Mouse (Mus musculus): ENCODE results near the gene Aoah.

Gene Aoah

GRCm38 (mm10) chr13:20905195-20905594 lies 111.3 kb downstream of the Aoah start:
- DNase-seq (ENCODE audit: low read depth, low spot score), result no peak

GRCm38 (mm10) chr13:20916698-20917511 lies 123.0 kb downstream of the Aoah start:
- DNase-seq (ENCODE audit: low read depth, low spot score), result no peak

DNA sequence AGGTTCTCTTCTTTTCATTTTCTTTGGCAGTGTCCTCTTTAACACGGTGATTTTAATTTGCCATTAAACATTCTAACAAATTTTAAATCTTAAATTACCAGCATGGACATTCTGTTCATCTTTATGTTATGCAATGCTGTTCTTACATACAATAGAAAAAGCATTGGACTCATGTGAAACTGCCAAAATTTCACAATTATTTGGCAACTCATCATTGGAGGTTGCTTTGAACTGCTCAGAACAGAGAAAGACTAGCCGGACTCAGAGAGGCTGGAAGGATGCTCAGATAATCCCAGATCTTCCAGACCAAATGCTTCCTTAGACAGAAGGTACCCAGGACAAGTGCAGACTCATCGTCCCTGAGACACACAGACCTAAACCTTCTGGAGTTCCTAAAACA lies 126.5 kb downstream of the Aoah start:
- DNase-seq (ENCODE audit: low read depth, low spot score), result no peak

GRCm38 (mm10) chr13:20936016-20936415 lies 142.1 kb downstream of the Aoah start:
- no peak for DNase-seq (ENCODE audit: low read depth, low spot score)

- DNase-seq (ENCODE audit: low read depth, low spot score), result peak; percentile 64
Observed at GRCm38 (mm10) chr13:20937452-20937851, 143.5 kb downstream of the Aoah start.

DNA sequence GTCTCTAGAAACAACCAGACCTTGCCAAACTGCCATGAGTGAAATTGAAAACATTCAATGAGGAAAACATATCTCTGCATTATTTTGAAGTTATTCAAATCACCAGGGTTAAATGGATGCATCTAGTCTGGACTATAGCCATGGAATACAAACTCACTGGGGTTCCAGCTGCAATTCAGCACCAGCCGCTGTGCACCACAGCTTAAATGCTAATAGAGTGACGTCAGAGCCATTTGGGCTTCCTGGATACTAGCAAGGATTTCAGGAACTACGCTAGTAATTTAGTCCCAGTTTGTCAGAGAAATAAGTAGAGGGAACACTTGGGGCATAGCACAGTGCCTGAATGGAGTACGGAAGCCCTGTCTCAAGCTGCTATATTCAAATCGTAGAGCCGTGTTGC lies 145.2 kb downstream of the Aoah start:
- no peak for DNase-seq (ENCODE audit: low read depth, low spot score)

DNA sequence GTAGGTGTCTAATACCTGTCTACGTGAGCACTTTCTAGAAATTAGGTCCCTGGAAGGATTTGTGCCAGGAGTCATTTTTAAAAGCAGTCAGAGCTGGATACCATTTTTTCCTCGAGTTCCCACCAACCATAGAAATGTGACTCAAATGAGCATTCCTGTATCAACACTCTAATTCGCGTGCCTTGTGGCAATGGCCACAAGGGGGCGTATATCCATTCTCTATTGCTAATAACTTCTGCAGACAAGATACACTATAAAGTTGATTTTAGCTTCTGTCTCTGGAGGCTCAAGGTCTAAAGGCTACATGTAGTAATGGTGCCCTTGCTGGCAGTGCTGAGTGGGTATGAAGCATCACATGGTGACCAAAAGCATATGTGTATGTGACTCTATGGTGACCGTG lies 146.5 kb downstream of the Aoah start:
- peak; percentile 29 for DNase-seq (ENCODE audit: low read depth, low spot score)

- no peak for DNase-seq (ENCODE audit: low read depth, low spot score)
Observed at GRCm38 (mm10) chr13:20941707-20942106, 147.8 kb downstream of the Aoah start.

DNA sequence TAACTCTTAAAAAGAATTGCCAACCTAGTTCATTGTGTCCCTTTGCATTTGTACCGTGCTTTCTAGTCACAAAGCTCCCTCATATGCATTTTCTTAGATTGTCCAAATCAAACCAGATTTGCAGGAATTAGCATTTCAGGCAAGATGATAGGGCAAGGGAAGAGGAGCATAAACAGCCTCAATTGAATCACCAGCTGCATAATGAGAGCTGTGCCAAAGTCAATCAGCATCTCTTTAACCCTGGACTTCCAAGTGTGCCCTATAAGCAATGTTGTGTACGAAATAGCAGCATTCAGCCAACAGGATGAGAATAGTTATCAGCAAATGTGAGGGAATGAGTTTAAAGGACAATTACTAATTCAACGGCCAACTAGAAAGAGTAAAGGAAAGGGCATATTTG lies 169.2 kb downstream of the Aoah start:
- no peak for DNase-seq (ENCODE audit: low read depth, low spot score)

DNA sequence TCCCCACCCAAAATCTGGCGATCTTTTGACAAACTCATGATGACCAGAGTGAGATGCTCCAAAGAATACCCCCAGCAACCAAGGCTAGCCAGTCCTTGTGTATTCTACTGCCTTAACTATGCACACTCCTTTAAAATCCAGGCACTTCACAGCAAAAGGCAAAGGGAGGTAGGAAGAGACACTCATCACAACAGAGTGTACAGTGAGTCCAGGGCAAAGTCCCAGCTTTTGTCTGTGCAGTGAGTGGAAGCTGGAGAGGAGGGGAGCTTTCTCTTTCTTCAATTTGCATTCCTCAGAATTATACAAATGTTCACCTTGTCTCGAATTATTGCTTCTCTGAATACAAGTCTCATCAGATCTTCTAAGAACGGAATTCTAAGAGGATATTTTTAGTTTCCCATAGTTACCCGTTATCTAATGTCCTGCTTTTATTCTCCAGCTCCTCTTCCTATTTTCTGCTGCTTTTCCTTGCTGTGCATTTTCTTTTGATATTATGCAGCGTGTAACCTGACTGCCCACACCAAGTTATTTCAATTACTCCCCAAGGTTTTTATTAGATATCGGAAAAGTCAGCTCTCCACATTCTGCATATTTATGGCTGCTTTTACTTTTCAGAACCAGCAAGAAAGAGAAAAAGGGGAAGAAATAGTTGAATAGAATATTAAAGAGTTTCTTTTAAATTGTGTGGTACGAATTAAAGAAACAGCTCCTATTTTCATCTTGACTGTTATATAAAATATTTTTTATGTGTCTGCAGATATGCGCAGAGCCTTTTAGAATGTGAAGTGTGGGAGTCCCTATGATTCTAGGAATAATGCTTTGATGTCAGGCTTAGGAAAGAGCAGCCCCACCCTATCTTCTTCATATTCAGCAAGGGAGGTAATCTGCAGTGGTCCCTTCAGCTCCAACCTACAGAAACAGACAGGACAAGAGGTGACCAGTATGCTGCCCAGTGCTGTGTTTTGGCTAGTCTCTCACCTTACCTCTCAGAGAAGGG lies 187.6 kb downstream of the Aoah start:
- no peak for DNase-seq (ENCODE audit: low read depth, low spot score)

DNA sequence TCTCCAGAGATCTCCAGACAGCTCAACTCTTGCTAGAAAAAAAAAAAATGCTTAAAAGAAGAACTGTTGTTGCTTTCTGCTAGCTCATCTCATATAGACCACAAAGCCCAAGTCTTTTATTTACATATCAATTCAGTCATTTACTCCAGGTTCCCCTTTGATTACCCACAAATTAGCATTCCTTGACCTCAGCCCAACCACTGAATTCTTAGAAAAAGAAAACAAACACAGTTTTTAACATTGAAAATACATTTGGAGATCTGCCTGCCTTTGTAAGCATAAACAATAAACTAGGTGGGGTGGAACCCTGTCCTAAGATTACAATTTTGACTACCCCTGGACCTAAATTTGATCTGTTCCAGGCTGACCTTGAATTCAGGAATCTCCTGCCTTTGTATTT lies 191.6 kb downstream of the Aoah start:
- DNase-seq (ENCODE audit: low read depth, low spot score), result no peak

GRCm38 (mm10) chr13:20985961-20986360 lies 192.0 kb downstream of the Aoah start:
- no peak for DNase-seq (ENCODE audit: low read depth, low spot score)

- no peak for DNase-seq (ENCODE audit: low read depth, low spot score)
Observed at GRCm38 (mm10) chr13:21005238-21005637, 211.3 kb downstream of the Aoah start.

GRCm38 (mm10) chr13:21005642-21006320 lies 211.9 kb downstream of the Aoah start:
- no peak for DNase-seq (ENCODE audit: low read depth, low spot score)

- DNase-seq (ENCODE audit: low read depth, low spot score), result no peak
Observed at GRCm38 (mm10) chr13:21006321-21006653, 212.4 kb downstream of the Aoah start.

GRCm38 (mm10) chr13:21013659-21014058 lies 219.7 kb downstream of the Aoah start:
- DNase-seq (ENCODE audit: low read depth, low spot score), result no peak

DNA sequence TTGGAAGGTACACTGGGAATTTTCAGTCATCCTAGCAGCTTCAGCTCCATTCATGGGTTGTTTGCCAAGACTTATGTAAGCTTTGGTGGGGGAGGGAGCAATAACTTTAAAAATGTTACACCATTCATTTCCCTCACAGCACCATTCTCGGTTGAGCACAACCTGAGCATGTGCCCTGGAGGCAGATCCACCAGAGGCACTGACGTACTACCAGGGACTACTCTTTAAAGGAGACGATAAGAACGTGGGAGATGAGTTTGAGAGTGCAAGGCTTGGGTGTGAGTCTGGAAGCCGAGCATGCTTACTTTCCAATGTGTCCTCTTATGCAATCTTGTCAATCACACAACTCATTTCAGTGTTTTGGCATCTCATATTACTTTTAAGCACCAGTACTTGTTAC lies 230.9 kb downstream of the Aoah start:
- no peak for DNase-seq (ENCODE audit: low read depth, low spot score)

DNA sequence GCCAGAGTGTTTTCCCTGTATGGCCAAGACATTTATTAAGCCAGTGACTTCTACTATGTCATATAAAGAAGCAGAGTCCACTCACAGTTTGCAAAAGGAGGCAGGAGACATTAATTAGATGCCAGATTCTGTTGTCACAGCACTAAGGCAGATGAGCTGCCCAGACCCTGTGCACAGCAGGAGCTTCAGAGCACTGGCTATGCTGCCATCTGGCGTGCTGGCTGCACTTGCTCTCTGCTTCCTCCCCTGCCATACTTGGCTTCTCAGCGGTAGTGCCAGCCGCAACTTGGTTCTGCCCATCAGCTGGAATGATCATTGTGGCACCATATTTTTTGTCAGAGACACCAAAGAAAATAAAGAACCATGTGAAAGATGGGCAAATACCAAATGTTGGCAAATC lies 239.3 kb downstream of the Aoah start:
- DNase-seq (ENCODE audit: low read depth, low spot score), result no peak

- DNase-seq (ENCODE audit: low read depth, low spot score), result peak; percentile 7
Observed at GRCm38 (mm10) chr13:21035011-21035410, 241.1 kb downstream of the Aoah start.

GRCm38 (mm10) chr13:21035981-21036380 lies 242.1 kb downstream of the Aoah start:
- no peak for DNase-seq (ENCODE audit: low read depth, low spot score)

DNA sequence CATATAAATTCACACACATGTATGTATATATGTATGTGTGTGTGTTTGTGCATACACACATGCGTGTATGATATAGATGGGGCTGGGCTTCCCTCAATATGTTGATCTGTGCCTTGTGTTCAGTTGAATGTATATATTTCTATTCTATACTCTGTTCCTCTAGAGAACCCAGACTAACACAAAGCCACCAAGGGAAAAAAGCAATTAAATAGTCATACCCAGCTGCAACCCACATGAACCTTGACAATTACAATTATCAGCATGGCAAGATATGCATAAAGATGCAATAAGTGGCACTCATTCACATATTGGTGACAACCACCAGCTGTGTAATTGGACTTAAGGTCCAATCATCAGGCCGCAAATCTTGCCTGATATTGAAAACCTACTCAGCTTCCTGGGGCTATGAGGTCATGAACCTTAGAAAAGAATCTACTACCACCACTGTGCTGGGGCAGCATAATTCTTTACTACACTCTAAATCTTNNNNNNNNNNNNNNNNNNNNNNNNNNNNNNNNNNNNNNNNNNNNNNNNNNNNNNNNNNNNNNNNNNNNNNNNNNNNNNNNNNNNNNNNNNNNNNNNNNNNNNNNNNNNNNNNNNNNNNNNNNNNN lies 246.8 kb downstream of the Aoah start:
- no peak for DNase-seq (ENCODE audit: low read depth, low spot score)

GRCm38 (mm10) chr13:21050118-21050517 lies 256.2 kb downstream of the Aoah start:
- DNase-seq (ENCODE audit: low read depth, low spot score), result peak; percentile 10
